Mouse (Mus musculus) right cerebral cortex, postnatal 14 days (tissue): ENCODE measurements around the gene Slc25a45.
A peak's percentile ranks its signal among the peaks of the same experiment; 100 is the strongest.

Experiments
- DNase-seq: peaks from one replicate; pipeline ENCODE4 v3.0.0; 2022

Slc25a45 gene

GRCm38 (mm10) chr19:5877618-5878361 lies at the start of gene Slc25a45:
Gene Slc25a45 (plus strand): TSS chr19:5877808.
- DNase-seq = peak; percentile 75

DNA sequence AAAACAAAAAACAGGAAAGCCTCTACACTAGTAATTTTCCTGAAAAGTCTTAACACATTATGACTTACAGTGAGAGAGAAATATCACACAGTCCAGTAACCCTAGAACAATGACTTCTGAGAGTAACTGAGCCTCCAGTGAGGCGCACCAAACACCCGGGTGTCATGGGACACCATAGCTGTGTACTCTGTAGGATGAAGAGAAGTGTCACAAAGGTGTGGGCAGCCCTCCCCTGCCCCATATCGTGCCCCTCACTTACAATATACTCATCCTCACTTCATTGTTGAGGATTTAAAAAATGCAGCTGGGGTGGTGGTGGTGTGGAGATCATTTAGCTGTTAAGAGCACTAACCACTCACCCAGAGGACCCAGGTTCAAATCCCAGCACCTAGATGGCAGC lies 49.5 kb upstream of the Slc25a45 start:
- DNase-seq = no peak

GRCm38 (mm10) chr19:5828905-5829304 lies 48.7 kb upstream of the Slc25a45 start:
- DNase-seq = no peak

DNA sequence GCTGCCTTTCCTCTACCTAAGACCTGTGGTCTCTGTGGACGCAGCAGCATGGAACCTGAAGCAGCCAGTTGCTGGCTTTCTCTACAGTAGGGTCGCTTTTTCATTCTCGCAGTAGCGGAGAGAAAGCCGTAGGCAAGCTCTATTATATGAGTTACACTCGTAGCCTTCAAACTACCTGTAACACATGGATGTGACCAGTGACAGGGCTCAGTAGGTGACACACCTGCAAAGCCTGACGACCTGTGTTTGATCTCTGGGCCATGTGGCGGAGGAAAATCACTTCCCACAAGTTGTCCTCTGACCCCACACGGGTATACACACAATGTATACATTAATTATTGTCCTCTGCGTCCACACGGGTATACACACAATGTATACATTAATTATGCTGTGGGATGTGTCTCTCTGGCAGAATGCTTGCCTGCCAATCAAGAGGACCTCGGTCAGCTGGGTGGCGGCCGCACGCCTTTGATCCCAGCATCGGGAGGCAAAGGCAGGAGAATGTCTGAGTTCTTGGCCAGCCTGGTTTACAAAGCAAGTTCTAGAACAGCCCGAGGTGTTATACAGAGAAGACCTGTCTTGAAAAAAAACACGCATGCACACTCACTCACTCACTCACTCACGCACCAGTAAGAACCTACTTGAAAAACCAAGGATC lies 47.5 kb upstream of the Slc25a45 start:
- DNase-seq = no peak

DNA sequence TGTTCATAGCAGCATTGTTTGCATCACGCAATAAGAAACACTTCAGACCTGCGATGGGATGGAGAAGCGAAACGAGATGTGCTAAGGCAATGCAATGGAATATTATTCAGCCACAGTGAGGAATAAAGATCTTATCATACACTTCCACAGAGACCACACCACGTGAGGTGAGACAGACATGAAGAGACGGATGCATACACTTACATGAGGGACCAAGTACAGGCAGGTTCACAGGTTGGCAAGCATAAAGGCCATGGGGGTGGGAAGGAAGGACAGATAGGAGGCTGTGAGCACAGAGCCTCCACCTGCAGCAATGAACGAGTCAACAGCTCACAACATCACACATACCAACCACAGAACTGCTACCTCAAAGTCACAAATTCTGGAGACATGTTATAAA lies 46.8 kb upstream of the Slc25a45 start:
- no peak for DNase-seq

- no peak for DNase-seq
Measured at GRCm38 (mm10) chr19:5831224-5831957, 46.2 kb upstream of the Slc25a45 start.

GRCm38 (mm10) chr19:5831958-5832320 lies 45.7 kb upstream of the Slc25a45 start:
- DNase-seq = no peak

- no peak for DNase-seq
Measured at GRCm38 (mm10) chr19:5832326-5832725, 45.3 kb upstream of the Slc25a45 start.

GRCm38 (mm10) chr19:5833287-5834100 lies 44.1 kb upstream of the Slc25a45 start:
- DNase-seq = no peak

DNA sequence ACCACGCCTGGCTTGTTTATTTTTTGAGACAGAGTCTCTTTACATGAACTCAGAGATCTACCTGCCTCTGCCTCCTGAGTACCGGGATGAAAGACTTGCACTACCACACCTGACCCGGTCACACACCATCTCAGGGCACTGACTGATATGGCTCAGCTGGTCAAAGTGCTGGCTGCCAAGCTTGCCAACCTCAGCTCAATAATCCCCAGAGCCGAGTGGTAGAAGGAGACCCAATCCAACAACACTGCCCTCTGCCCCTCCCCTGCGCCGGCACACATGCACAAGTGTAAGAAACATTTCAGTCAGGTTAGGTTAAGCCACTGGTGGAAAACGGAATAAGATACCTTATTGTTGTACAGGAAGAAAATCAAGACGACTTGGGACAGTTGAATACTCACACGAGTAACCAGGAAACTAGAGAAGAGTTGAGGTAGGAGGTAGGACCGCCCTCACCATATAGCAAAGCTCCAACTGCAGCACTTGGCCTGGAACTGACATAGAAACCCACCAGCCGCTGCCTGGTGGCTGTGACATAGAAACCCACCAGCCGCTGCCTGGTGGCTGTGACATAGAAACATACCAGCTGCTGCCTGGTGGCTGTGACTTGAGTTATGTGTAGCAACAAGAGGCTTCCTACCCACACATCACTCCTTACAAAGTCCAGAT lies 43.2 kb upstream of the Slc25a45 start:
- DNase-seq = no peak

DNA sequence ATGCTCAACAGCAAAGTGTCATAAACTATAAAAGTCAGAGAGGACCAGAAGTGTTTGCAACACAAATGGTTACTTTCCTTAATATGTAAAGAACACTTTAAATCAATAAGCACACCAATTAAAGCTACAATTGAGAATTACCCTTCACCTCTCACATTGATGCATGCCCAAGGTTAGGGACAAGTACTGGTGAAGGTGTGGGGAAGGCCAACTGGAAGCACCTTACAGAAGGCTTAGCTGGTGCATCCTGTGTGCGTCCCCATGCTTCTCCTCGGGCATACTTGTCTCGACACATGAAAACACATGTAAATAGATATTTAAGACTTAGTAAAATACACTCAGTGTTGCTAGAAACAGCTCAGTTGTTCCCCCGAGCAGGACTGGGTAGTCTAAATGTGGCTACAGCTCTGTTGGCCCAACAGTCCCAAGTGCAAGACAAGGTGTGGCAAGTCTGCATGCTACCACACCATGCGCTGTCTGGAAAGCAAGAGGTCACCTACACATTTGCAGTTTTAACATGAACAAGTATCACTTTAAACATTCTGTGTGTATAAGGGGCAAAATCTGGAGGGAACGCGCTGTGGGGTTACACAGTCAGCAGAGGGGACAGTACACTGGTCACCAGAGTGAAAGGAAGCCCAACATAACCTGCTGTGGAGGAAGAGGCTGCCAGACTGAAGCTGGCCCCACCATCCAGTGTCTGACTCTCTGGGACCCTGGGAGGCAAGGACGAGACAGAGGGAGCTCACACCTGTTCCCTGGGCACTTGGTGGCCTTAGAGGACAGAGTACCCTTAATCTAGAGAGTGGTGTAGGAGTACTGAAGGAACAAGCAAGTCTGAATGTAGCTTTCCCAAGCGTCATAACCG lies 42.3 kb upstream of the Slc25a45 start:
- DNase-seq = no peak

GRCm38 (mm10) chr19:5835922-5836430 lies 41.6 kb upstream of the Slc25a45 start:
- no peak for DNase-seq

- no peak for DNase-seq
Measured at GRCm38 (mm10) chr19:5836941-5837572, 40.6 kb upstream of the Slc25a45 start.

GRCm38 (mm10) chr19:5837606-5838005 lies 40.0 kb upstream of the Slc25a45 start:
- no peak for DNase-seq

GRCm38 (mm10) chr19:5838136-5838891 lies 39.3 kb upstream of the Slc25a45 start:
- DNase-seq = no peak

GRCm38 (mm10) chr19:5838892-5839165 lies 38.8 kb upstream of the Slc25a45 start:
- DNase-seq = no peak

GRCm38 (mm10) chr19:5839317-5840085 lies 38.1 kb upstream of the Slc25a45 start:
- no peak for DNase-seq

- DNase-seq = no peak
Measured at GRCm38 (mm10) chr19:5840086-5840889, 37.3 kb upstream of the Slc25a45 start.
